Comparison of ENCODE assay signal across 21 mouse cellular contexts in genomic region chr13:55992699-55993098, GRCm38 (mm10).
A peak's percentile ranks its signal among the peaks of the same experiment; 100 is the strongest.
DNase-seq lines count a peak whose midpoint lies in the region; ATAC-seq lines count a peak whose summit lies in the region.
"Had no signal": no experiment of that assay in that cellular context is flagged by ENCODE, and none has a peak within 500 bp of the region (broad histone marks: within the 10 kb centered on the region; RNA-seq: fewer than 3 reads in every experiment).

No protein-coding gene starts in this region.

- peak; percentile 45 for DNase-seq in adrenal gland, adult 2 months
- DNase-seq in adrenal gland, adult 8-10 months: no peak
- peak; percentile 34 for DNase-seq in urinary bladder, postnatal 14 days (ENCODE audit: low spot score)
- DNase-seq in urinary bladder, postnatal 10 days (ENCODE audit: low spot score): no peak
- DNase-seq in kidney, adult 9 months: no peak
- no peak for DNase-seq in cerebellum, postnatal 36 days
- no peak for DNase-seq in MN1 (ENCODE audit: low spot score)
- DNase-seq: B cell, adult 2 months; cerebellum, adult 11 months; gastrocnemius, postnatal 10 days; heart, adult 18-20 months; heart, postnatal 36 days; kidney, postnatal 4 days; layer of hippocampus, adult 9-11 months; right cerebral cortex, adult 18-20 months; thymus, postnatal 4 days had no signal

- ATAC-seq in hematopoietic stem cell, adult 5-6 weeks (replicated peaks in 1 of 2; ENCODE audit: insufficient read depth in 1 of 2, low FRiP score in 2 of 2, low TSS enrichment in 1 of 2, low read depth in 1 of 2, poor library complexity in 2 of 2, severe bottlenecking in 2 of 2): peak; percentile 28 to 42; a peak in 1 of 4 replicates
- ATAC-seq: hindbrain, embryonic 16.5 days; intestine, embryonic 16.5 days; liver, embryonic 12.5 days; Patski had no signal

Comparison
In these comparisons a context has a peak if more than half of its experiments do, and no peak if none do; other contexts are left out.
1. DNase-seq: peak in adrenal gland, adult 2 months (single experiment) and urinary bladder, postnatal 14 days (single experiment); none in adrenal gland, adult 8-10 months (single experiment), urinary bladder, postnatal 10 days (single experiment), kidney, adult 9 months (single experiment), cerebellum, postnatal 36 days (0 of 2) and MN1 (single experiment).